Mouse (Mus musculus): Measurements from ENCODE around the gene Pja2. TPM values are rescaled to one million over a fixed set of nuclear protein-coding genes. Genes with fewer than 3 reads are reported as not detected.
"Not testable (repeated sequence)": the region's sequence is repeated elsewhere in the genome, so short reads cannot be mapped to it uniquely, and the experiment has no call there.

The Pja2 gene
- total and polyA plus RNA-seq, 3 experiments = 2.0 to 51.8 (median 51.0) TPM

GRCm38 (mm10) chr17:64241544-64242292, 90.0 kb downstream of the Pja2 start:
- DNase-seq (ENCODE audit: low spot score) = no peak
- no peak for ATAC-seq (ENCODE audit: extremely low read depth, insufficient number of reproducible peaks, low FRiP score, poor library complexity, severe bottlenecking)
- TF ChIP-seq GATA2 (IDR thresholded peaks at IDR 0.05; ENCODE audit: borderline replicate concordance, low read depth, low read length) = no peak
- no peak for TF ChIP-seq CTCF (IDR thresholded peaks at IDR 0.05; ENCODE audit: low read depth, low read length)
- no peak for TF ChIP-seq POLR2AphosphoS5 (IDR thresholded peaks at IDR 0.05; ENCODE audit: insufficient replicate concordance, low read depth, low read length)
- TF ChIP-seq TAL1 (conservative IDR thresholded peaks at IDR 0.05; ENCODE audit: low read depth, low read length) = no peak
- no peak for TF ChIP-seq GATA1 (IDR thresholded peaks at IDR 0.05; ENCODE audit: borderline replicate concordance, low read length)
- Histone ChIP-seq H3K36me3 (replicated peaks) (no peaks in the 10 kb centered on the region), H3K4me1 (ENCODE audit: insufficient read depth, low read depth, low read length) (no peaks in the 10 kb centered on the region), H3K27me3 (ENCODE audit: insufficient read depth, low read length) (no peaks in the 10 kb centered on the region; the same call in 1 of the 2 replicates), H3K9me3 (replicated peaks) (no peaks in the 10 kb centered on the region), H3K4me3 (ENCODE audit: low read depth, low read length) (no peak overlapping the region)

GRCm38 (mm10) chr17:64232134-64232533, 99.6 kb downstream of the Pja2 start:
- H3K4me3 ChIP-seq (ENCODE audit: low read depth, low read length) = no peak overlapping the region
- H3K36me3 ChIP-seq (replicated peaks) = no peaks in the 10 kb centered on the region
- no peaks in the 10 kb centered on the region for H3K27me3 ChIP-seq (ENCODE audit: insufficient read depth, low read length)
- DNase-seq (ENCODE audit: low spot score) (no peak), ATAC-seq (ENCODE audit: extremely low read depth, insufficient number of reproducible peaks, low FRiP score, poor library complexity, severe bottlenecking) (no peak)
- H3K9me3 ChIP-seq (replicated peaks) = no peaks in the 10 kb centered on the region
- H3K4me1 ChIP-seq (ENCODE audit: insufficient read depth, low read depth, low read length) = peaks cover 2% of the 10 kb centered on the region; the same call in 1 of the 2 replicates
- TF ChIP-seq CTCF (IDR thresholded peaks at IDR 0.05; ENCODE audit: low read depth, low read length) (no peak), TAL1 (conservative IDR thresholded peaks at IDR 0.05; ENCODE audit: low read depth, low read length) (no peak), GATA2 (IDR thresholded peaks at IDR 0.05; ENCODE audit: borderline replicate concordance, low read depth, low read length) (no peak), GATA1 (IDR thresholded peaks at IDR 0.05; ENCODE audit: borderline replicate concordance, low read length) (no peak), POLR2AphosphoS5 (IDR thresholded peaks at IDR 0.05; ENCODE audit: insufficient replicate concordance, low read depth, low read length) (no peak)

- not testable (repeated sequence) for H3K4me1 ChIP-seq (ENCODE audit: insufficient read depth, low read depth, low read length); H3K27me3 ChIP-seq (ENCODE audit: insufficient read depth, low read length); H3K36me3 ChIP-seq (replicated peaks); H3K4me3 ChIP-seq (ENCODE audit: low read depth, low read length); ATAC-seq (ENCODE audit: extremely low read depth, insufficient number of reproducible peaks, low FRiP score, poor library complexity, severe bottlenecking); H3K9me3 ChIP-seq (replicated peaks); DNase-seq (ENCODE audit: low spot score)
Measured at GRCm38 (mm10) chr17:64231637-64232036, 100.1 kb downstream of the Pja2 start.

GRCm38 (mm10) chr17:64231172-64231571, 100.5 kb downstream of the Pja2 start:
- peak; percentile 44 for TF ChIP-seq CTCF (IDR thresholded peaks at IDR 0.05; ENCODE audit: low read depth, low read length)
- TF ChIP-seq POLR2AphosphoS5 (IDR thresholded peaks at IDR 0.05; ENCODE audit: insufficient replicate concordance, low read depth, low read length) = no peak
- ATAC-seq (ENCODE audit: extremely low read depth, insufficient number of reproducible peaks, low FRiP score, poor library complexity, severe bottlenecking) (no peak), DNase-seq (ENCODE audit: low spot score) (no peak)
- Histone ChIP-seq H3K27me3 (ENCODE audit: insufficient read depth, low read length) (no peaks in the 10 kb centered on the region), H3K9me3 (replicated peaks) (no peaks in the 10 kb centered on the region), H3K4me3 (ENCODE audit: low read depth, low read length) (no peak overlapping the region), H3K4me1 (ENCODE audit: insufficient read depth, low read depth, low read length) (peaks cover 2% of the 10 kb centered on the region; the same call in 1 of the 2 replicates), H3K36me3 (replicated peaks) (no peaks in the 10 kb centered on the region)
